Mouse (Mus musculus): ENCODE measurements around the gene Mcpt2. TPM values are rescaled to one million over a fixed set of nuclear protein-coding genes. Genes with fewer than 3 reads are reported as not detected.
"Not testable (repeated sequence)": the region's sequence is repeated elsewhere in the genome, so short reads cannot be mapped to it uniquely, and the experiment has no call there.

The Mcpt2 gene
- polyA plus RNA-seq (2014; fragmentation: Nextera tagmentation; extraction: Ambion mirVana): not detected in 2 replicates

DNA sequence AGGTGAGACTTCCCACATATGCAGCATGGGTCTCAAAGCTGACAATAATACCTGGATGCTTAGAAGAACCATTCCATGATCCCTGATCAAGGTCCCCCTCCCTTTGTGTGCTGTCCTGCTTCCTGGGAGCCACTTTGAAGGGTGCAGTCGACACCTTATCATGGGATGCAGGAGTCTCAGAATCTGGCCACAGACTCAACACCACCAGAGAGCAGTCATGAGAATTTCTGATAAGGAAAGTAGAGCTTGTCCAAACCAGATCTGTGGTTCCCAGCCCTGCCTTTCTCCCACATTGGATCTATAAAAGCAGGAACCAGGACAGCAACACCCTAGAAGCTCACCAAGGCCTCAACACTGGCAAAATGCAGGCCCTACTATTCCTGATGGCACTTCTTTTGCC is at the start of gene Mcpt2:
Gene Mcpt2, plus strand, starts transcription at position 250 of the 400 bp plus-strand sequence.
- H3K27ac ChIP-seq (ENCODE audit: low read depth, low read length); H3K27me3 ChIP-seq (ENCODE audit: control insufficient read depth, insufficient read depth, low read length); H3K4me3 ChIP-seq (ENCODE audit: low read depth, low read length); H3K4me1 ChIP-seq (ENCODE audit: control insufficient read depth, insufficient read depth, low read length); H3K4me2 ChIP-seq; H3K9me3 ChIP-seq (replicated peaks; ENCODE audit: control insufficient read depth, low read length); ATAC-seq (replicated peaks; ENCODE audit: insufficient number of reproducible peaks, low FRiP score, low TSS enrichment); H3K36me3 ChIP-seq (ENCODE audit: control insufficient read depth, insufficient read depth, low read length); H3K9ac ChIP-seq (ENCODE audit: low read depth, low read length): not testable (repeated sequence)
- 15% methylated on average over 1 of the region's 1 CpGs for WGBS (ENCODE audit: insufficient replicate concordance)

DNA sequence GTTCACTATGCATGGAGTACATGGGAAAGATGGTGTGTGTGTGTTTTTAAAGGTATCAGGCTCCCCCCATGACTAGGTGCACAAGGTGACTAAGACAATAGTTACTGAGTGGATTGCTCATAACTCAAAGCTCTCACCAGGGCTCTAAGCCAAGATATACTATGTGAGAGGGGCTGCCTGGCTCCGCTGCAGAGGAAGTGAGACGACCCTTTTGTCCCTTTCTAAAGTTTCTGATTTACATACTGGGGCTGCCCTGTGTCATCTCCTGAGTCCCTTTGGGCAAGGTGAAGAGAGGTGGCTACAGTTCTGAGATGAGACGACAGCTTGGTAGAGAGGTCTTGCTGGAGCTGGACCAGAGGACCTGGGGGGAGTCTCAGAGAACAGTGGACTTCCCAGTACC is 28.7 kb upstream of the Mcpt2 start:
- 61% methylated on average over 3 of the region's 3 CpGs for WGBS (ENCODE audit: insufficient replicate concordance)
- Histone ChIP-seq H3K36me3 (ENCODE audit: control insufficient read depth, insufficient read depth, low read length) (no peaks in the 10 kb centered on the region), H3K4me3 (ENCODE audit: low read depth, low read length) (no peak overlapping the region), H3K27ac (ENCODE audit: low read depth, low read length) (no peak overlapping the region), H3K27me3 (ENCODE audit: control insufficient read depth, insufficient read depth, low read length) (no peaks in the 10 kb centered on the region), H3K9me3 (replicated peaks; ENCODE audit: control insufficient read depth, low read length) (no peaks in the 10 kb centered on the region), H3K4me2 (no peak overlapping the region), H3K4me1 (ENCODE audit: control insufficient read depth, insufficient read depth, low read length) (no peaks in the 10 kb centered on the region), H3K9ac (ENCODE audit: low read depth, low read length) (no peak overlapping the region)
- no peak for ATAC-seq (replicated peaks; ENCODE audit: insufficient number of reproducible peaks, low FRiP score, low TSS enrichment)

DNA sequence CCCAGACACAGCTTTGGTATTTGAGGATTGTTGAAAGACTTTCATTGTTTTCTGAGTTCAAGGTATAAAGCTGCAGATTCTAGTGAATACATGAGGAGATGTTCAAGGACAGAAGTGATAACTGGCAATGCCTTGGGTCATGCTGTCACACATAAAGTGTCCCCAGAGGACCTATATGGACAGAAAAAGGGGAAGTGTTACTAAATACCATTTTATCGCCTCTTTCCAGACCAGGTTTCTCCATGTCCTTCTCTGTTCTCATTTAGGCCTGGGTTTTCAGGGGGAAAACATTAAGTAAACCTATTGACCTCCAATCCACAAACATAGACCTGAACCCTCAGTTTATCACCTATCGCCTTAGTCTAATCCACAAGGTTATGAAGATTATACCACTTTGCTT is 27.9 kb upstream of the Mcpt2 start:
- H3K4me1 ChIP-seq (ENCODE audit: control insufficient read depth, insufficient read depth, low read length): no peaks in the 10 kb centered on the region
- no peak overlapping the region for H3K27ac ChIP-seq (ENCODE audit: low read depth, low read length)
- H3K9ac ChIP-seq (ENCODE audit: low read depth, low read length): no peak overlapping the region
- no peak overlapping the region for H3K4me3 ChIP-seq (ENCODE audit: low read depth, low read length)
- no peak overlapping the region for H3K4me2 ChIP-seq
- ATAC-seq (replicated peaks; ENCODE audit: insufficient number of reproducible peaks, low FRiP score, low TSS enrichment): no peak
- WGBS (ENCODE audit: insufficient replicate concordance): 87% methylated on average over 2 of the region's 2 CpGs
- no peaks in the 10 kb centered on the region for H3K27me3 ChIP-seq (ENCODE audit: control insufficient read depth, insufficient read depth, low read length)
- H3K9me3 ChIP-seq (replicated peaks; ENCODE audit: control insufficient read depth, low read length): no peaks in the 10 kb centered on the region
- H3K36me3 ChIP-seq (ENCODE audit: control insufficient read depth, insufficient read depth, low read length): no peaks in the 10 kb centered on the region

GRCm38 (mm10) chr14:56017671-56018070 is 24.2 kb upstream of the Mcpt2 start, which contains the start of gene Mcpt1:
Gene Mcpt1 (plus strand): TSS chr14:56017971.
- H3K4me2 ChIP-seq; H3K36me3 ChIP-seq (ENCODE audit: control insufficient read depth, insufficient read depth, low read length); H3K4me3 ChIP-seq (ENCODE audit: low read depth, low read length); H3K4me1 ChIP-seq (ENCODE audit: control insufficient read depth, insufficient read depth, low read length); H3K9ac ChIP-seq (ENCODE audit: low read depth, low read length); H3K27ac ChIP-seq (ENCODE audit: low read depth, low read length); H3K27me3 ChIP-seq (ENCODE audit: control insufficient read depth, insufficient read depth, low read length); ATAC-seq (replicated peaks; ENCODE audit: insufficient number of reproducible peaks, low FRiP score, low TSS enrichment); H3K9me3 ChIP-seq (replicated peaks; ENCODE audit: control insufficient read depth, low read length): not testable (repeated sequence)
- WGBS (ENCODE audit: insufficient replicate concordance): 56% methylated on average over 3 of the region's 3 CpGs

GRCm38 (mm10) chr14:56019446-56019845 is 22.4 kb upstream of the Mcpt2 start:
- Histone ChIP-seq H3K27ac (ENCODE audit: low read depth, low read length) (no peak overlapping the region), H3K36me3 (ENCODE audit: control insufficient read depth, insufficient read depth, low read length) (no peaks in the 10 kb centered on the region), H3K4me3 (ENCODE audit: low read depth, low read length) (no peak overlapping the region), H3K9ac (ENCODE audit: low read depth, low read length) (no peak overlapping the region), H3K9me3 (replicated peaks; ENCODE audit: control insufficient read depth, low read length) (no peaks in the 10 kb centered on the region), H3K27me3 (ENCODE audit: control insufficient read depth, insufficient read depth, low read length) (no peaks in the 10 kb centered on the region), H3K4me1 (ENCODE audit: control insufficient read depth, insufficient read depth, low read length) (no peaks in the 10 kb centered on the region), H3K4me2 (no peak overlapping the region)
- 55% methylated on average over 1 of the region's 1 CpGs for WGBS (ENCODE audit: insufficient replicate concordance)
- ATAC-seq (replicated peaks; ENCODE audit: insufficient number of reproducible peaks, low FRiP score, low TSS enrichment): no peak

DNA sequence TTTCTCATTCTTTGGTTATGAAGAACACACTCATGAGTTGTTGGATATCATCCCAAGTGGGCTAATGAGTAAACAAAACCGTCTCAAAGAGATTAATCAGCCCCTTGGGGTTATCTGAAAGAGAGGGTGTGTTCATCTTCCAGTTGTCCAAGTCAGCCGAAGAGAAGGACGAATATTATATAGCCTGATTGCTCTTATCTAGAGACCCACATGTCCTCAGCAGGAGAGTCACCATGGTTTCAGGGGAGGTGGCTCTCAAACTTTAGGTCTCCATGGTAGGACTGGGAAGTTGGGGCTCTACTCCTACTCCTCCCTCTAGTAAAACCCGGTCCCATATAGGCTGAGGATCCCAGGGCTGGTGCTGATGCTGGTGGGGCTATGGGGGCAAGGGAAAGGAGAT is 20.5 kb upstream of the Mcpt2 start:
- H3K36me3 ChIP-seq (ENCODE audit: control insufficient read depth, insufficient read depth, low read length); H3K9ac ChIP-seq (ENCODE audit: low read depth, low read length); H3K27ac ChIP-seq (ENCODE audit: low read depth, low read length); H3K4me2 ChIP-seq; H3K27me3 ChIP-seq (ENCODE audit: control insufficient read depth, insufficient read depth, low read length); H3K4me3 ChIP-seq (ENCODE audit: low read depth, low read length); H3K9me3 ChIP-seq (replicated peaks; ENCODE audit: control insufficient read depth, low read length); H3K4me1 ChIP-seq (ENCODE audit: control insufficient read depth, insufficient read depth, low read length); ATAC-seq (replicated peaks; ENCODE audit: insufficient number of reproducible peaks, low FRiP score, low TSS enrichment): not testable (repeated sequence)
- 60% methylated on average over 3 of the region's 4 CpGs for WGBS (ENCODE audit: insufficient replicate concordance)

GRCm38 (mm10) chr14:56030395-56030794 is 11.4 kb upstream of the Mcpt2 start, which contains the start of gene Mcpt9:
Gene Mcpt9 (minus strand): TSS chr14:56030495.
- H3K36me3 ChIP-seq (ENCODE audit: control insufficient read depth, insufficient read depth, low read length); H3K4me2 ChIP-seq; H3K9ac ChIP-seq (ENCODE audit: low read depth, low read length); H3K9me3 ChIP-seq (replicated peaks; ENCODE audit: control insufficient read depth, low read length); H3K27ac ChIP-seq (ENCODE audit: low read depth, low read length); ATAC-seq (replicated peaks; ENCODE audit: insufficient number of reproducible peaks, low FRiP score, low TSS enrichment); H3K27me3 ChIP-seq (ENCODE audit: control insufficient read depth, insufficient read depth, low read length); H3K4me1 ChIP-seq (ENCODE audit: control insufficient read depth, insufficient read depth, low read length); H3K4me3 ChIP-seq (ENCODE audit: low read depth, low read length): not testable (repeated sequence)
- 80% methylated on average over 3 of the region's 3 CpGs for WGBS (ENCODE audit: insufficient replicate concordance)

DNA sequence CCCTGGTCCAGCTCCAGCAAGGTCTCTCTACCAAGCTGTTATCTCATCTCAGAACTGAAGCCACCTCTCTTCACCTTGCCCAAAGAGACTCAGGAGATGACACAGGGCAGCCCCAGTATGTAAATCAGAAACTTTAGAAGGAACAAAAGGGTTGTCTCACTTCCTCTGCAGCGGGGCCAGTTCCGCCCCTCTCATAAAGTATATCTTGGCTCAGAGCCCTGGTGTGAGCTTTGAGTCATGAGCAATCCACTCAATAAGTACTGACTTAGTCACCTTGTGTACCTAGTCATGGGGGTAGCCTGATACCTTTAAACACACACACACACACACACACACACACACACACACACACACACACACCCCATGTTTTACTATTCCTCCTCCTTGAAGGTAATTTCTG is 7.4 kb upstream of the Mcpt2 start:
- Histone ChIP-seq H3K9ac (ENCODE audit: low read depth, low read length) (no peak overlapping the region), H3K27ac (ENCODE audit: low read depth, low read length) (no peak overlapping the region), H3K27me3 (ENCODE audit: control insufficient read depth, insufficient read depth, low read length) (no peaks in the 10 kb centered on the region), H3K36me3 (ENCODE audit: control insufficient read depth, insufficient read depth, low read length) (no peaks in the 10 kb centered on the region), H3K4me1 (ENCODE audit: control insufficient read depth, insufficient read depth, low read length) (no peaks in the 10 kb centered on the region), H3K4me3 (ENCODE audit: low read depth, low read length) (no peak overlapping the region), H3K4me2 (no peak overlapping the region), H3K9me3 (replicated peaks; ENCODE audit: control insufficient read depth, low read length) (no peaks in the 10 kb centered on the region)
- WGBS (ENCODE audit: insufficient replicate concordance): 68% methylated on average over 2 of the region's 2 CpGs
- no peak for ATAC-seq (replicated peaks; ENCODE audit: insufficient number of reproducible peaks, low FRiP score, low TSS enrichment)

- WGBS (ENCODE audit: insufficient replicate concordance): 62% methylated on average over 3 of the region's 3 CpGs
- Histone ChIP-seq H3K9me3 (replicated peaks; ENCODE audit: control insufficient read depth, low read length) (no peaks in the 10 kb centered on the region), H3K9ac (ENCODE audit: low read depth, low read length) (no peak overlapping the region), H3K27me3 (ENCODE audit: control insufficient read depth, insufficient read depth, low read length) (no peaks in the 10 kb centered on the region), H3K4me2 (no peak overlapping the region), H3K27ac (ENCODE audit: low read depth, low read length) (no peak overlapping the region; the same call in 1 of the 2 replicates), H3K4me1 (ENCODE audit: control insufficient read depth, insufficient read depth, low read length) (peaks cover 3% of the 10 kb centered on the region; the same call in 1 of the 2 replicates), H3K36me3 (ENCODE audit: control insufficient read depth, insufficient read depth, low read length) (no peaks in the 10 kb centered on the region), H3K4me3 (ENCODE audit: low read depth, low read length) (no peak overlapping the region)
- no peak for ATAC-seq (replicated peaks; ENCODE audit: insufficient number of reproducible peaks, low FRiP score, low TSS enrichment)
Observed at GRCm38 (mm10) chr14:56055408-56055807, 13.6 kb downstream of the Mcpt2 start.
